Mouse (Mus musculus) layer of hippocampus, adult 8-10 months (tissue): ENCODE results near the gene Taar4. TPM values are rescaled to one million over a fixed set of nuclear protein-coding genes. Genes with fewer than 3 reads are reported as not detected.

Experiments
- DNase-seq, 2 experiments: peaks; one replicate each; pipeline ENCODE4 v3.0.0; 2022; ENCODE audit warnings: low spot score in 2 of 2
- total RNA-seq, 4 experiments: library from RNA; stranded (reverse); gene quantifications; 2 replicates each; pipeline ENCODE4 v1.2.4; 2022

The Taar4 gene
- total RNA-seq, 4 experiments from 2014 or later = not detected

DNA sequence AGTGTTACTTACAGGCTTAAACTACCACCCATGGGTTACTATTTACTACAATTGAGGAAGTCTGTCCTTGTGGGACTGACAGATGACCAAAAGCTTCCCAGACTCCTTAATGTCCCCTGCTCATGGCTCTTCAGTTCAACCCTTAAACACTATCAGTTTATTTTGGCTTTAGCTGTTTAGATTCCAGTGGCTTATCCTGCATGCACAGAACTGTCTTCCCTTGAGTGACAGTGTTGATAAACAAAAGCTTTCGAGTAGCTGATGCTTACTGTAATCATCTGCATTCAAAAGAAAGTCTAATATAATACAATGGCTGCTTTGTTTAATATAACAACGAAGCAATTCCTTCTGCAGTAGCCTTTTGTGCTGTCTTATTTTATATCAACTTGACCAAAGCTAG is 46.7 kb downstream of the Taar4 start:
- DNase-seq = no peak

- no peak for DNase-seq
Observed at GRCm38 (mm10) chr10:24008143-24008542, 47.8 kb downstream of the Taar4 start.

Other genes starting within 250 kb of the Taar4 start
- gene Rps12, start 173.2 kb upstream of the Taar4 start, total RNA-seq = 100 to 1,000 TPM; 110 to 313 (median 237) TPM
- 10 to 100 TPM; 25.1 to 32.1 (median 29.6) TPM for gene Slc18b1, start 163.5 kb upstream of the Taar4 start, total RNA-seq
- under 1 TPM in 3 of 4 experiments, not detected in 1; 0.17 to 0.36 (median 0.35) TPM for gene Vnn3, start 109.0 kb upstream of the Taar4 start, total RNA-seq
- gene Vnn1, start 65.8 kb upstream of the Taar4 start, total RNA-seq = not detected
- not detected for gene Taar1, start 40.1 kb upstream of the Taar4 start, total RNA-seq
- not detected for gene Taar2, start 21.9 kb upstream of the Taar4 start, total RNA-seq
- gene Taar3, start 10.9 kb upstream of the Taar4 start, total RNA-seq = not detected
- not detected for gene Taar5, start 10.2 kb downstream of the Taar4 start, total RNA-seq
- gene Taar6, start 25.2 kb downstream of the Taar4 start, total RNA-seq = not detected
- gene Taar7a, start 33.0 kb downstream of the Taar4 start, total RNA-seq = not detected
- gene Taar7b, start 39.4 kb downstream of the Taar4 start, total RNA-seq = not detected
- gene Taar7d, start 66.7 kb downstream of the Taar4 start, total RNA-seq = not detected
- not detected for gene Taar7e, start 77.1 kb downstream of the Taar4 start, total RNA-seq
- gene Taar7f, start 89.0 kb downstream of the Taar4 start, total RNA-seq = not detected
- gene Taar8a, start 116.0 kb downstream of the Taar4 start, total RNA-seq = not detected
- gene Taar8b, start 131.8 kb downstream of the Taar4 start, total RNA-seq = not detected
- gene Taar8c, start 141.4 kb downstream of the Taar4 start, total RNA-seq = not detected
- not detected for gene Taar9, start 149.0 kb downstream of the Taar4 start, total RNA-seq
- gene Stx7, start 188.8 kb downstream of the Taar4 start, total RNA-seq = 100 to 1,000 TPM; 113 to 155 (median 140) TPM